Mouse (Mus musculus) limb, embryonic 12.5 days (tissue): ENCODE measurements around the gene Ttc7b. TPM values are rescaled to one million over a fixed set of nuclear protein-coding genes. Genes with fewer than 3 reads are reported as not detected.

Experiments used
- ATAC-seq: fragments of 200-750 bp; cut with Nextera tagmentation; 2 replicates; pipeline ENCODE4 v1.8.0; 2017; ENCODE audit warnings: low read depth, moderate TSS enrichment; ENCODE audit not compliant: insufficient number of reproducible peaks, insufficient read depth, low FRiP score, low TSS enrichment
- H3K27ac ChIP-seq: fragments of 300-500 bp; sonication (generic); 2 replicates; pipeline ENCODE4 v1.5.1; 2016; ENCODE audit warnings: mild to moderate bottlenecking, moderate library complexity
- H3K27me3 ChIP-seq: fragments of 300-500 bp; sonication (generic); 2 replicates; pipeline ENCODE4 v1.6.1; 2016; ENCODE audit warnings: mild to moderate bottlenecking, moderate library complexity
- H3K36me3 ChIP-seq: fragments of 300-500 bp; sonication (generic); 2 replicates; pipeline ENCODE4 v1.6.1; 2016; ENCODE audit warnings: mild to moderate bottlenecking, moderate library complexity
- H3K4me1 ChIP-seq: fragments of 300-500 bp; sonication (generic); replicated peaks from 2 replicates; pipeline ENCODE4 v1.6.1; 2016
- H3K4me2 ChIP-seq: fragments of 300-500 bp; sonication (generic); 2 replicates; pipeline ENCODE4 v1.6.1; 2016; ENCODE audit warnings: mild to moderate bottlenecking, moderate library complexity
- H3K4me3 ChIP-seq: fragments of 300-500 bp; sonication (generic); replicated peaks from 2 replicates; pipeline ENCODE4 v1.5.1; 2016; ENCODE audit warnings: mild to moderate bottlenecking
- H3K9ac ChIP-seq: fragments of 300-500 bp; sonication (generic); replicated peaks from 2 replicates; pipeline ENCODE4 v1.6.1; 2016; ENCODE audit warnings: mild to moderate bottlenecking, moderate library complexity
- H3K9me3 ChIP-seq: fragments of 300-500 bp; sonication (generic); 2 replicates; pipeline ENCODE4 v1.6.1; 2016; ENCODE audit warnings: mild to moderate bottlenecking, moderate library complexity
- WGBS: fragments of 180-500 bp; shearing (Covaris S2); methylation state at CpG from one replicate; pipeline ENCODE4 v1.1.7; 2016; 5-methylcytosine and 5-hydroxymethylcytosine counted together
- polyA plus RNA-seq: library from polyadenylated mRNA; unstranded; fragments of >200 nt; fragmentation: Nextera tagmentation; extraction: Ambion mirVana; gene quantifications from 2 replicates; pipeline ENCODE4 v1.2.1, GENCODE M21; 2016

The Ttc7b gene
- polyA plus RNA-seq, 1 experiment from 2014 or later: 4.8 TPM

DNA sequence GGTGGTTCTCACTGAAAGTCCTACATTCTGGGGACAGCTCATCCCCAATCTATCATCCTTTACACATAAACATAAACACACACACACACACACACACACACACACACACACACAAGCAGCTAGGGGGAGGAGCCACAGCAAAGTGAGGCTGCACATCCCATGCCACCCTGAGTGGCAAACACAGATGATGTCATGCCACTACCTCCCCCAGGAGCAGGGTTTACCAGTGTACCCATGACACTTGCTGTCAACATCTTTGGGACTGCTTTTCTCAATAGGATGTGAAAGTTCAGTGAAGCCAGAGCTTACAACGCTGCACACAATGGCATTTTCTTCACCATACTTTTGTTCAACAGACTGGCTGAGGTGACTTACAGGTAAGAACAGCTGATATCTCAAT, 140.8 kb downstream of the Ttc7b start:
- H3K9ac ChIP-seq: no peak overlapping the region
- H3K4me3 ChIP-seq: no peak overlapping the region
- no peak overlapping the region for H3K4me2 ChIP-seq
- H3K4me1 ChIP-seq: 0 out of 2 replicates have a peak, but pooled peaks cover 4% of the 10 kb centered on the region
- 95% methylated on average over 1 of the region's 1 CpGs for WGBS
- H3K9me3 ChIP-seq: no peaks in the 10 kb centered on the region
- H3K27ac ChIP-seq: no peak overlapping the region
- H3K36me3 ChIP-seq: peaks cover 45% of the 10 kb centered on the region
- no peak for ATAC-seq
- H3K27me3 ChIP-seq: no peaks in the 10 kb centered on the region

DNA sequence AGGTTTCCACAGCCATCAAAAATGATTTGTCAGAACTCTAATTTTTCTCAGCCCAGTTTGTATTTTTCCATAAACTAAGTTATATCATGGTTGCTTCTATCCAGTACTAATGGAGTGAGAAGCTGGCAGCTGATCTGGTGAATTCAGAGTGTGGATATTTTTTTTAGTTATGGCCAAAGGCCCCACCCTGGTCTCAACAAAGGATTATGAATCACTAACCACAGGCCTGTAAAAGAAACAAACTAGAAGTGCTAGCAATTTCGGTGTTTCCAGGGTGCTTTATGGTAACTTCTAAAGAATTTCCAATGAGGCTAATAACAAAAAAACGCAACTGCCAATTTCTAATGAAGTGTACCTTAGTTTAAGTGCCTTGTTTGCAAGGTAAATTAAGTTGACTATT, 142.4 kb downstream of the Ttc7b start:
- H3K4me3 ChIP-seq: no peak overlapping the region
- H3K4me2 ChIP-seq: no peak overlapping the region
- WGBS: 62% methylated on average over 2 of the region's 2 CpGs
- no peaks in the 10 kb centered on the region for H3K9me3 ChIP-seq
- H3K36me3 ChIP-seq: peaks cover 48% of the 10 kb centered on the region
- no peak for ATAC-seq
- 0 out of 2 replicates have a peak, but pooled peaks cover 4% of the 10 kb centered on the region for H3K4me1 ChIP-seq
- H3K27me3 ChIP-seq: no peaks in the 10 kb centered on the region
- no peak overlapping the region for H3K9ac ChIP-seq
- no peak overlapping the region for H3K27ac ChIP-seq

DNA sequence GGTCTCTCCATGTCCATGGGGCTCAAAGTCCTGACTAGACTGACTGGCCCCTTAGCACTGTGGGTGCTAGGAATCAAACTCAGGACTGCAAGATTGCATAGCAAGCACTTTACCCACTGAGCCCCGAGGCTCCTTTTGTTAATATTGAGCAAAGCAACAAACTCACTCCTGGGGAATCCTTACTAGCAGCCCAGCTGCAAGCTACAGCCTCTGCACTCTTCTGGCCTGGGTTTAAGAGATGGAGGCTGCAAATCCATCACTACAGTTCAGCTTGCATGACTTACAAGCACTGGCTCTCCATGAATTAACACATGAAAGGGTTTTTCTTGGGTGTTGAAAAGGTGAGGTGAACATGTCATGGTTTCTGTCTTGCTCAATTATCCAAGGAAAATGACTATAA, 142.8 kb downstream of the Ttc7b start:
- H3K4me1 ChIP-seq: 0 out of 2 replicates have a peak, but pooled peaks cover 4% of the 10 kb centered on the region
- H3K4me3 ChIP-seq: no peak overlapping the region
- H3K27me3 ChIP-seq: no peaks in the 10 kb centered on the region
- H3K9me3 ChIP-seq: no peaks in the 10 kb centered on the region
- no peak overlapping the region for H3K4me2 ChIP-seq
- no peak overlapping the region for H3K27ac ChIP-seq
- H3K9ac ChIP-seq: no peak overlapping the region
- ATAC-seq: no peak
- 62% methylated on average over 1 of the region's 1 CpGs for WGBS
- peaks cover 48% of the 10 kb centered on the region for H3K36me3 ChIP-seq

DNA sequence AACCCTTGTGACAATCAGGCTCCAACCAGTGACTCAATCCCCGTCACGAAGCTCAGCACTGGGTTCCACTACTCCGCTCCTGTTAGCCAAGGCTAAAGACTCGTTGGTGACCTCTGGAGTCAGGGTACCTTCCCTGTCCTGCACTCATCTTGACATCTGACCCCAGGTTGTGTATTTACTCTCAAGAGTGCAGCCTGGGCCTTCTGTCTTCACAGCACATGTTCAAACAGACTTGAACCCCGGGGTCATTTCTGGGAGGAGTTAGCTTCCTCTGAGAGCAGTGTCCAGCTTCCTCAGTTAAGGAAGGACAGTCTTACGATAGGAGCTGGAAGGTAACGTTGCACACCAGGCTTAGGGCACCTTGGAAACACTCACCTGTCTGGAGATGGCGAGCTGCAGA, 144.8 kb downstream of the Ttc7b start:
- WGBS: 88% methylated on average over 8 of the region's 8 CpGs
- H3K27ac ChIP-seq: no peak overlapping the region
- H3K36me3 ChIP-seq: peaks cover 58% of the 10 kb centered on the region
- H3K4me2 ChIP-seq: no peak overlapping the region
- H3K27me3 ChIP-seq: no peaks in the 10 kb centered on the region
- no peak overlapping the region for H3K4me3 ChIP-seq
- no peak overlapping the region for H3K9ac ChIP-seq
- H3K4me1 ChIP-seq: 0 out of 2 replicates have a peak, but pooled peaks cover 1% of the 10 kb centered on the region
- ATAC-seq: no peak
- H3K9me3 ChIP-seq: no peaks in the 10 kb centered on the region

DNA sequence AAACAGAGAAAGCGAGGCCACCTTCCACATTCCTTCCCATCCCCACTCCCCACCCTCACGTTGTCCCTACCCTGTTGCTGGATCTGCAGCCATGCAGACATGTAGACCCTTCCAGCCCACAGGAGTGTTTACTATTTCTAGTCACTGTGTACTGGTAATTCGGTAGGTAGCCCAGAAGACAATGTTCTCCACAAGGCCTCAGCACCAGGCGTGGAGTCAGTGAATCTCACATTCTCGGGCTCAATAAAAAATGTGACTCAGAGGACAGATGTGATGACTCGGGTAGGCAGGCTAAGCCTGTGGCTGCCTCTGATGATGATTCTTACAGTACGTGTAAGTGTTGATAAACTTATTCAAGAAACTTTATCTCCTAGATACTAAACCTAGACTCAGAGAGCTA, 147.8 kb downstream of the Ttc7b start:
- no peak overlapping the region for H3K4me3 ChIP-seq
- ATAC-seq: no peak
- H3K9ac ChIP-seq: no peak overlapping the region
- peaks cover 70% of the 10 kb centered on the region for H3K36me3 ChIP-seq
- no peak overlapping the region for H3K4me2 ChIP-seq
- no peaks in the 10 kb centered on the region for H3K27me3 ChIP-seq
- WGBS: 88% methylated on average over 7 of the region's 7 CpGs
- H3K27ac ChIP-seq: no peak overlapping the region
- H3K4me1 ChIP-seq: no peaks in the 10 kb centered on the region
- no peaks in the 10 kb centered on the region for H3K9me3 ChIP-seq

DNA sequence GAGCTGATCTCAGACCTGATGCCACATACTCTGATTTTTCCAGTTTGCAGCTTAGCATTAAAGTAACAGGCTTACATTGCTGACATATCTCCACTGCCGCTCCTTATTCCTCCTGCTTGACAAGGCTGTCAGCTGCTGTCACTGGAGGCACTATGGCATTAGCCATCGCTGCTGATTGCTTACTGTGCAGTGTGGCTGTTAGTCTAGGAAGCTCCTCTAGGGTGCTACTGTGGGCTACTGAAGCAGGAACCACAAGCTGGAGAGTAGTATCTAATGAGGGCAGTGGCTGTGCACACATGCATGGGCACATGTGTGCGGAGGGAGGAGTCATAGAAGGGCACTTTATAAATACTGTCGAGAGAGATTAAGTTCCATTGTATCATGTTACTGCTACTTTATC, 148.6 kb downstream of the Ttc7b start:
- 89% methylated on average over 4 of the region's 4 CpGs for WGBS
- Histone ChIP-seq H3K9ac (no peak overlapping the region), H3K36me3 (peaks cover 77% of the 10 kb centered on the region), H3K4me2 (no peak overlapping the region), H3K27ac (no peak overlapping the region), H3K9me3 (no peaks in the 10 kb centered on the region), H3K4me1 (no peaks in the 10 kb centered on the region), H3K4me3 (no peak overlapping the region), H3K27me3 (no peaks in the 10 kb centered on the region)
- ATAC-seq: no peak

DNA sequence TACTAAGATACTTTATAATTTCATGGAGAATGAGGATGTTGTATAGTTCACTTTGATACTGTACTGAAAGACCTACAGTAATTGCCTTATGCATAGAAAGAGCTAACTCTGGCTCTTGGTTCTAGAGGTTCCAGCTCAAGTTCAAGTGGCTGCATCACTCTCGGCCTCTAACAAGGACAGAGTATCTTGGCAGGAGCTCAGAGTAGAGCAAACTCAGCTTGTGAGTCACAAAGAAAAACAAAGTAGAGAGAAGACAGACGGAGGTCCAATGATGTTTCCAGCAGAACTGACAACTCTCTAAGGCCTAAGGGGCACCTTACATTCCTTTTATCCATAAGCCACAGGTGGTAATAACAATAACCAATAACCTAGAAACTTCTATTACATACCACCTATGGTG, 150.8 kb downstream of the Ttc7b start:
- H3K27me3 ChIP-seq: no peaks in the 10 kb centered on the region
- no peak for ATAC-seq
- 93% methylated on average over 2 of the region's 2 CpGs for WGBS
- H3K9ac ChIP-seq: no peak overlapping the region
- H3K27ac ChIP-seq: no peak overlapping the region
- no peaks in the 10 kb centered on the region for H3K9me3 ChIP-seq
- no peak overlapping the region for H3K4me3 ChIP-seq
- peaks cover 81% of the 10 kb centered on the region for H3K36me3 ChIP-seq
- no peak overlapping the region for H3K4me2 ChIP-seq
- no peaks in the 10 kb centered on the region for H3K4me1 ChIP-seq

DNA sequence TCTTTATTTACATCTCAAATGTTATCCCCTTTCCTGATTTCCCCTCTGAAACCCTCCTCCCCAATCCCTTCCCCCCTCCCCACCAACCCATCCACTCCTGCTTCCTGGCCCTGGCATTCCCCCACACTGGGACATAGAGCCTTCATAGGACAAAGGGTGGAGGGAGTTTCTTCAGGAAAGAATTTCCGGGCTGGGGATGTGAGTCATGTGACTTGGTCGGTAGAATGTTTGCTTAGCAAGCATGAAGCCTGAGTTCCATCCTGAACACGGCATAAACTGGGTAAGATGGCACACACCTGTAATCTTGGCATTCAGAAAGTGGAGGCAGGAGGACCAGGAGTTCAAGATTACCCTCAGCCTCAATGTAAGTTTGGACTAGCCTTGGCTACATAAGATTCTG, 151.4 kb downstream of the Ttc7b start:
- H3K9me3 ChIP-seq: no peaks in the 10 kb centered on the region
- H3K27me3 ChIP-seq: no peaks in the 10 kb centered on the region
- no peak overlapping the region for H3K4me3 ChIP-seq
- H3K36me3 ChIP-seq: peaks cover 76% of the 10 kb centered on the region
- WGBS: 73% methylated on average over 3 of the region's 3 CpGs
- no peak overlapping the region for H3K27ac ChIP-seq
- no peak overlapping the region for H3K4me2 ChIP-seq
- no peak for ATAC-seq
- no peaks in the 10 kb centered on the region for H3K4me1 ChIP-seq
- H3K9ac ChIP-seq: no peak overlapping the region

DNA sequence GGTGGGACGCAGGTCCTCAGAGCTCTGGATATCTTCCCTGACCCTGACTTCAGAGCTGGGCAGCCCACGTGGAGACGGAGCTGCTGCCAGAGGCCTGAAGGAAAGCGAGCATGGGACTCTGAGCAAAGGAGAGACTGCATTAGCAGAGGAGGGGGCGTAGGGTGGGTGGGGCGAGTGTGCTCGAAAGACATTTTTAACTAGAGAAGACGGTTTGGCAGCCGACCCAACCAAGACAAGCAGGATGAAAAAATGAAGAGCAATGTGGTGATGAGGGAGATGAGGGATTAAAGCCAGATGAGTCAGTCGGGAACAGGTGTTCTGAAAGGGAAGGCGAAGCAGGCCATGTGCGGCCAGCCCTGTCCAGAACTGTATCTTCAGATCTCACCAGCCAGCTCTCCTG, 159.3 kb downstream of the Ttc7b start:
- no peak overlapping the region for H3K27ac ChIP-seq
- H3K4me1 ChIP-seq: peaks cover 12% of the 10 kb centered on the region
- H3K4me3 ChIP-seq: no peak overlapping the region
- H3K36me3 ChIP-seq: peaks cover 47% of the 10 kb centered on the region
- H3K9ac ChIP-seq: no peak overlapping the region
- H3K9me3 ChIP-seq: no peaks in the 10 kb centered on the region
- H3K27me3 ChIP-seq: no peaks in the 10 kb centered on the region
- WGBS: 80% methylated on average over 12 of the region's 12 CpGs
- no peak for ATAC-seq
- H3K4me2 ChIP-seq: no peak overlapping the region

DNA sequence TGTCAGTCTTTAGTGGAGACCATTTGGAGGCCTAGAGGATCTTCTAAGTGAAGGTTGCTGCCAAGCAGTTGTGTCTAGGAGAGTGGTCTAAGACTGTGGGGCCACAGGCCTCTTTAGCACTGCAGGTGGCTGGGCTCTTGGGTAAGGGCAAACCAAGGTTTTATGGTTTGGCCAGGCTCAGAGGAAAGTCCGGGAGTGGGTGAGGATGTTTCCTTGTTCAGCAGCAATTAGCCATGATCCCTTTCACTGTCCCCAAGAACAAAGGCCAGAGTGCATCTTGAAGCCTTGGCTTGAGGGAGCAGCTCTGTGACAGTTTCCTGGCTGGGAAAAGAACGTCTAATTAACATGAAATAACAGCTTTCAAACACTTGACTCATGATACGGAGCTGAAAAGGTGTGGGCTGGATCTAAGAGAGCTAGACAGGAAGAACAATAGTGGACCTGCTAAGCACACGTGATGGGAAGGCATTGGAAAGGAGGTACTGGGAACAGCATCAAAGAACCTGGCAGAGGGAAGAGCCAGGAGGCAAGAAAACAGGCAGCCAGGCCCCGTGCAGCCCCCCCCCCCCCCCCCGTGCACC, 162.5 kb downstream of the Ttc7b start:
- Histone ChIP-seq H3K4me2 (no peak overlapping the region), H3K4me1 (peaks cover 3% of the 10 kb centered on the region), H3K36me3 (peaks cover 46% of the 10 kb centered on the region), H3K27me3 (no peaks in the 10 kb centered on the region), H3K9ac (no peak overlapping the region), H3K27ac (no peak overlapping the region), H3K9me3 (no peaks in the 10 kb centered on the region), H3K4me3 (no peak overlapping the region)
- WGBS: 71% methylated on average over 6 of the region's 6 CpGs
- no peak for ATAC-seq

DNA sequence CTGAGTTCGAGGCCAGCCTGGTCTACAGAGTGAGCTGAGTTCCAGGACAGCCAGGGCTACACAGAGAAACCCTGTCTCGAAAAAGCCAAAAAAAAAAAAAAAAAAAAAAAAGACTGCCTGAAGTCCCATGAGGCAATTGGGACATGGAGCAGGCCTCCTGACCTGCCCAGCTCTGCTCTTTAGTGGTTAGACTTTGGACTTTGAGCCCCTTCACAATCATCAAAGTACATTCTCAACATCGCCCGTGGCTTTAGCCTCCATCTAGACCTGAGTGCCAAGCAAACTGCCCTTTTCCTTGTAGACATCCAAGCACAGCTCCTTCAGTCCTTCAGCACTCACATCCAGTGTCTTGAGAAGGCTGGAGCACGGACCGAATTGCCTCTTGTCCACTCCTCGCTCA, 164.2 kb downstream of the Ttc7b start:
- no peak for ATAC-seq
- H3K9me3 ChIP-seq: no peaks in the 10 kb centered on the region
- H3K9ac ChIP-seq: no peak overlapping the region
- WGBS: 89% methylated on average over 7 of the region's 7 CpGs
- H3K4me3 ChIP-seq: no peak overlapping the region
- H3K27ac ChIP-seq: no peak overlapping the region
- H3K4me2 ChIP-seq: no peak overlapping the region
- H3K4me1 ChIP-seq: no peaks in the 10 kb centered on the region
- H3K36me3 ChIP-seq: peaks cover 59% of the 10 kb centered on the region
- H3K27me3 ChIP-seq: no peaks in the 10 kb centered on the region

DNA sequence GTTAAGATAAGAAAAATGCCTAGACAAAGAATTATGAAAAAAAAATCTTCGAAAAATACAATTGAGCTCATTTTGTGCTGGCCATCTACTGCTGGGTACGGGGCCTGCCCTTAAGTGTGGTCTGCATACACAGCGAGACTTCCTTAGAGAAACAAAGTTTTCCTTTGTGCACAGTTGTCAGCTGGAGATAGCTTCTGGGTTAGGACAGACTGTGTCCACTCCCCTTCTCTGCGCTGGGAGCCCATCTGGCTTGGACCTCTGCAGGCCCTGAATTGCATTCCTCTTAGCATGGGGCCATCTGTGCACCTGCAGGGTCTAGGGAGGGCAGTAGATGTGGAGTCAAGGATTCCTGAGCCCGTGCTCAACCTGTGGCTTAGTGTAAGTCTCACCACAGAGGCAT, 165.1 kb downstream of the Ttc7b start:
- Histone ChIP-seq H3K27me3 (no peaks in the 10 kb centered on the region), H3K9me3 (no peaks in the 10 kb centered on the region), H3K4me3 (no peak overlapping the region), H3K9ac (no peak overlapping the region), H3K4me1 (no peaks in the 10 kb centered on the region), H3K27ac (no peak overlapping the region), H3K4me2 (no peak overlapping the region), H3K36me3 (peaks cover 60% of the 10 kb centered on the region)
- WGBS: 78% methylated on average over 5 of the region's 5 CpGs
- no peak for ATAC-seq
